In genomic region chr6:5589635-5590034, GRCm38 (mm10) we compare ENCODE assay signal across 9 mouse cellular contexts.
A peak's percentile ranks its signal among the peaks of the same experiment; 100 is the strongest.
DNase-seq lines count a peak whose midpoint lies in the region; ATAC-seq and TF ChIP-seq lines count a peak whose summit lies in the region.
"Had no signal": no experiment of that assay in that cellular context is flagged by ENCODE, and none has a peak within 500 bp of the region (broad histone marks: within the 10 kb centered on the region; RNA-seq: fewer than 3 reads in every experiment).

No protein-coding gene starts in this region.

- no peak for TF ChIP-seq EP300 in CH12.LX (IDR thresholded peaks at IDR 0.05; ENCODE audit: low read length)
- no peak for TF ChIP-seq EP300 in heart, postnatal 0 days (IDR thresholded peaks at IDR 0.05; ENCODE audit: low read depth)
- TF ChIP-seq EP300 in liver, embryonic 14.5 days (IDR thresholded peaks at IDR 0.05; ENCODE audit: low read depth), result no peak

- peak; percentile 93 to 95 for TF ChIP-seq CTCF in CH12.LX (conservative IDR thresholded peaks at IDR 0.05 in 1 of 2, IDR thresholded peaks at IDR 0.05 in 1 of 2; ENCODE audit: low read depth in 2 of 2, low read length in 2 of 2)
- TF ChIP-seq CTCF in heart, postnatal 0 days (IDR thresholded peaks at IDR 0.05; ENCODE audit: low read depth), result peak; percentile 97
- TF ChIP-seq CTCF in liver, embryonic 14.5 days (IDR thresholded peaks at IDR 0.05; ENCODE audit: low read depth), result peak; percentile 89

- 3% methylated on average over 10 of the region's 10 CpGs for WGBS in heart, postnatal 0 days
- WGBS in liver, embryonic 14.5 days (ENCODE audit: insufficient replicate concordance), result 4% methylated on average over 10 of the region's 10 CpGs
- WGBS in neural tube, embryonic 15.5 days, result 5% methylated on average over 10 of the region's 10 CpGs

- peak; percentile 83 for DNase-seq in CH12.LX (ENCODE audit: extremely low read depth)
- peak; percentile 58 for DNase-seq in adrenal gland, postnatal 25 days
- DNase-seq in heart, postnatal 0 days (ENCODE audit: low spot score), result peak; percentile 86
- DNase-seq in kidney, postnatal 25 days, result peak; percentile 62 to 69
- peak; percentile 42 to 50 (median 47) for DNase-seq in liver, embryonic 14.5 days (ENCODE audit: low read depth in 3 of 3, low spot score in 3 of 3)
- peak; percentile 68 for DNase-seq in thymus, postnatal 14 days

- no peaks in the 10 kb centered on the region for H3K79me2 ChIP-seq in CH12.LX (replicated peaks; ENCODE audit: control insufficient read depth, extremely low read depth, insufficient read depth, poor library complexity, severe bottlenecking)

- H3K4me2 ChIP-seq in CH12.LX (ENCODE audit: insufficient read depth, low read depth, poor library complexity, severe bottlenecking), result no peak overlapping the region
- H3K4me2 ChIP-seq in heart, postnatal 0 days (ENCODE audit: low read depth, low read length), result no peak overlapping the region
- no peak overlapping the region for H3K4me2 ChIP-seq in liver, embryonic 14.5 days (ENCODE audit: low read depth)
- no peak overlapping the region for H3K4me2 ChIP-seq in neural tube, embryonic 15.5 days
- H3K4me2 ChIP-seq: lung, embryonic 15.5 days had no signal

- no peak for TF ChIP-seq POLR2A in CH12.LX (IDR thresholded peaks at IDR 0.05; ENCODE audit: low read depth, low read length)

- ATAC-seq in erythroblast, adult 5-6 weeks (replicated peaks; ENCODE audit: low FRiP score, poor library complexity, severe bottlenecking), result peak; percentile 70; the same call in 1 of the 2 replicates
- ATAC-seq in heart, postnatal 0 days (ENCODE audit: insufficient read depth, low read depth), result peak; percentile 60; the same call in 1 of the 2 replicates
- ATAC-seq in liver, embryonic 14.5 days (ENCODE audit: insufficient read depth), result no peak; the same call in 1 of the 2 replicates
- peak; percentile 92 for ATAC-seq in neural tube, embryonic 15.5 days (ENCODE audit: low FRiP score)

- no peaks in the 10 kb centered on the region for H3K27me3 ChIP-seq in CH12.LX (replicated peaks)
- no peaks in the 10 kb centered on the region for H3K27me3 ChIP-seq in heart, postnatal 0 days (ENCODE audit: control insufficient read depth, insufficient read depth, low read length)
- H3K27me3 ChIP-seq in liver, embryonic 14.5 days (ENCODE audit: control insufficient read depth, insufficient read depth, low read length), result no peaks in the 10 kb centered on the region
- H3K27me3 ChIP-seq in neural tube, embryonic 15.5 days (replicated peaks), result no peaks in the 10 kb centered on the region
- H3K27me3 ChIP-seq: lung, embryonic 15.5 days had no signal

- dilution Hi-C loops in CH12.LX (cut with MboI; ENCODE audit: extremely low pct_ligation_motif_present, extremely low pct_unique_long_range_greater_than_20kb, low sequenced_read_pairs), result no loop called here

- H3K4me1 ChIP-seq in CH12.LX (ENCODE audit: control insufficient read depth in 1 of 2, insufficient read depth in 2 of 2), result no peaks in the 10 kb centered on the region
- no peaks in the 10 kb centered on the region for H3K4me1 ChIP-seq in heart, postnatal 0 days (ENCODE audit: control insufficient read depth, insufficient read depth)
- H3K4me1 ChIP-seq in liver, embryonic 14.5 days (replicated peaks; ENCODE audit: control insufficient read depth in 2 of 2, insufficient read depth in 2 of 2, low read length in 1 of 2), result no peaks in the 10 kb centered on the region
- no peaks in the 10 kb centered on the region for H3K4me1 ChIP-seq in neural tube, embryonic 15.5 days
- H3K4me1 ChIP-seq: lung, embryonic 15.5 days had no signal

- H3K36me3 ChIP-seq in CH12.LX (replicated peaks in 1 of 2; ENCODE audit: control insufficient read depth in 1 of 2, insufficient read depth in 1 of 2, low read length in 1 of 2), result no peaks in the 10 kb centered on the region
- no peaks in the 10 kb centered on the region for H3K36me3 ChIP-seq in heart, postnatal 0 days (replicated peaks; ENCODE audit: control insufficient read depth, insufficient read depth, low read length)
- no peaks in the 10 kb centered on the region for H3K36me3 ChIP-seq in liver, embryonic 14.5 days (replicated peaks; ENCODE audit: control insufficient read depth, insufficient read depth, low read depth)
- H3K36me3 ChIP-seq in neural tube, embryonic 15.5 days, result no peaks in the 10 kb centered on the region
- H3K36me3 ChIP-seq: lung, embryonic 15.5 days had no signal

- H3K27ac ChIP-seq in CH12.LX (ENCODE audit: insufficient read depth, low read depth), result no peak overlapping the region
- H3K27ac ChIP-seq in heart, postnatal 0 days (ENCODE audit: low read depth), result no peak overlapping the region
- no peak overlapping the region for H3K27ac ChIP-seq in liver, embryonic 14.5 days
- H3K27ac ChIP-seq in neural tube, embryonic 15.5 days (replicated peaks), result no peak overlapping the region
- H3K27ac ChIP-seq: lung, embryonic 15.5 days had no signal

- no peak overlapping the region for H3K9ac ChIP-seq in CH12.LX (ENCODE audit: insufficient read depth, low read depth)
- H3K9ac ChIP-seq in heart, postnatal 0 days (replicated peaks; ENCODE audit: low read depth, low read length), result no peak overlapping the region
- no peak overlapping the region for H3K9ac ChIP-seq in liver, embryonic 14.5 days (replicated peaks)
- H3K9ac ChIP-seq in neural tube, embryonic 15.5 days (replicated peaks), result no peak overlapping the region
- H3K9ac ChIP-seq: lung, embryonic 15.5 days had no signal

- H3K9me3 ChIP-seq in CH12.LX (replicated peaks; ENCODE audit: low read length), result no peaks in the 10 kb centered on the region
- no peaks in the 10 kb centered on the region for H3K9me3 ChIP-seq in heart, postnatal 0 days (replicated peaks; ENCODE audit: control insufficient read depth, low read length)
- H3K9me3 ChIP-seq in liver, embryonic 14.5 days (ENCODE audit: control insufficient read depth, low read length), result no peaks in the 10 kb centered on the region
- no peaks in the 10 kb centered on the region for H3K9me3 ChIP-seq in neural tube, embryonic 15.5 days (replicated peaks)
- H3K9me3 ChIP-seq: lung, embryonic 15.5 days had no signal

- peak; percentile 98 for TF ChIP-seq RAD21 in CH12.LX (IDR thresholded peaks at IDR 0.05; ENCODE audit: low read depth, low read length)

- in situ Hi-C loops in CH12.LX (cut with MboI; ENCODE audit: low pct_ligation_motif_present, low pct_unique_long_range_greater_than_20kb, low sequenced_read_pairs), result loop anchor here (10.0 kb wide), 1 partner anchor 175 kb away; no protein-coding TSS in a partner anchor

- H3K4me3 ChIP-seq in CH12.LX (replicated peaks in 1 of 3; ENCODE audit: low read depth in 2 of 3, low read length in 2 of 3, poor library complexity in 1 of 3), result no peak overlapping the region
- no peak overlapping the region for H3K4me3 ChIP-seq in heart, postnatal 0 days (ENCODE audit: low read depth, low read length)
- no peak overlapping the region for H3K4me3 ChIP-seq in liver, embryonic 14.5 days (ENCODE audit: insufficient read depth in 1 of 2, low read depth in 2 of 2, low read length in 2 of 2)
- no peak overlapping the region for H3K4me3 ChIP-seq in neural tube, embryonic 15.5 days (replicated peaks)
- H3K4me3 ChIP-seq: lung, embryonic 15.5 days had no signal

TF ChIP-seq in CH12.LX, 34 proteins besides CTCF, POLR2A, EP300 and RAD21:
- TF ChIP-seq ZC3H11A (IDR thresholded peaks at IDR 0.05; ENCODE audit: low read depth, low read length) (peak; percentile 51), USF2 (conservative IDR thresholded peaks at IDR 0.05; ENCODE audit: low read depth, low read length) (no peak), MAX (IDR thresholded peaks at IDR 0.05; ENCODE audit: low read length) (no peak), ZMIZ1 (IDR thresholded peaks at IDR 0.05; ENCODE audit: low read depth, low read length) (no peak), MYC (IDR thresholded peaks at IDR 0.05; ENCODE audit: low read depth, low read length) (peak; percentile 80; the same call in 1 of the 2 replicates), SMC3 (IDR thresholded peaks at IDR 0.05; ENCODE audit: low read depth, low read length) (peak; percentile 88), RCOR1 (conservative IDR thresholded peaks at IDR 0.05; ENCODE audit: low read depth, low read length) (no peak), TCF12 (IDR thresholded peaks at IDR 0.05; ENCODE audit: low read depth, low read length) (no peak), POLR2AphosphoS2 (IDR thresholded peaks at IDR 0.05; ENCODE audit: low read depth, low read length) (no peak), NRF1 (IDR thresholded peaks at IDR 0.05; ENCODE audit: low read depth, low read length) (no peak), SIN3A (IDR thresholded peaks at IDR 0.05; ENCODE audit: low read length) (no peak), MXI1 (IDR thresholded peaks at IDR 0.05; ENCODE audit: low read depth, low read length) (no peak), PAX5 (IDR thresholded peaks at IDR 0.05; ENCODE audit: low read length) (no peak), GABPA (IDR thresholded peaks at IDR 0.05; ENCODE audit: insufficient replicate concordance, low read depth, low read length) (no peak), ZKSCAN1 (IDR thresholded peaks at IDR 0.05; ENCODE audit: borderline replicate concordance, low read depth, low read length) (no peak), NELFE (IDR thresholded peaks at IDR 0.05; ENCODE audit: low read depth, low read length) (no peak), MAZ (IDR thresholded peaks at IDR 0.05; ENCODE audit: low read depth, low read length) (no peak), CHD2 (IDR thresholded peaks at IDR 0.05; ENCODE audit: low read length) (no peak)
